Mouse (Mus musculus): ENCODE results near the gene Ddx46.

GRCm38 (mm10) chr13:55650980-55651379 is 16.2 kb downstream of the Ddx46 start:
- TF ChIP-seq POLR2A (IDR thresholded peaks at IDR 0.05; ENCODE audit: low read depth, low read length) (no peak), CTCF (IDR thresholded peaks at IDR 0.05; ENCODE audit: extremely low read depth, insufficient read depth, insufficient read length, insufficient replicate concordance) (no peak)
